Mouse (Mus musculus): ENCODE results near the gene Ppp1r37.

The Ppp1r37 gene

DNA sequence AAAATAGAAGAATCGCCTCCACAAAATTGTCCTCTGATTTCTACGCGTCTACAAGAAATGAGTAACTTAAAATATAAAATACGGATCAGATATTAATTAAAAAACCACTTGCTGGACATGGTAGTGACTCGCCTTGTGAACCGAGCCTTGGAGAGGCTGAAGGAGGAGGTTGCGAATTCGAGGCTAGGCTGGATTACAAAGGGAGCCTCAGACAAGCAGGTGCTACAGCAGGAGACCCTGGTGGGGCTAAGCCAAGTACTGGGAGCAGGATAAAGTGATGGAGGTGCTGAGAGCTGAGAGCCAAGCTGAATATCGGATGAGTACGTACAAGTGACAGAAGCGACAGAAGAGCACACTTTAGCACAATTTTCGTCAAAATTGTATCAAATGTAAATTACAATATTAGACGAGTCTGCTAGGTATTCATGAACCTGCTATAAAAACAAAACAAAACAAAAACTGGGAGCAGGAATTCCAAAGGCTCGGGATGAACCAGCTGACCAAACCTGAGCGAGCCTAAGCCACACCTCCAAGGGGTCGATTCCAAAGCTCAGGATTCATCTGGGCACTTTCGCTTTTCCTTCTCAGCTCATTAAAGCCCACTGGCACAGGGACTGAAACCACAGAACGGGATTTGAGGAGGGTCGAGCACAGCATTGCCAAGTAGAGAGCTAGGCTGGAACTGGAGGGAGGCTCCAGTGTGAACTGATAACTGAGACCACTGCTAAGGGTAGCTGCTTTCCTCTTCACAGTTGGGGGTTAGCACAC lies at the start of gene Ppp1r37:
Gene Ppp1r37 (minus strand): TSS at position 434 of the 768 bp plus-strand sequence.
- CTCF ChIA-PET: interaction anchor here (0.6 to 1.4 kb wide), 3 partner anchors 8 to 55 kb away, joined by 3 to 5 read pairs (median 4); partner anchors contain the start of genes Bloc1s3 and Trappc6a

DNA sequence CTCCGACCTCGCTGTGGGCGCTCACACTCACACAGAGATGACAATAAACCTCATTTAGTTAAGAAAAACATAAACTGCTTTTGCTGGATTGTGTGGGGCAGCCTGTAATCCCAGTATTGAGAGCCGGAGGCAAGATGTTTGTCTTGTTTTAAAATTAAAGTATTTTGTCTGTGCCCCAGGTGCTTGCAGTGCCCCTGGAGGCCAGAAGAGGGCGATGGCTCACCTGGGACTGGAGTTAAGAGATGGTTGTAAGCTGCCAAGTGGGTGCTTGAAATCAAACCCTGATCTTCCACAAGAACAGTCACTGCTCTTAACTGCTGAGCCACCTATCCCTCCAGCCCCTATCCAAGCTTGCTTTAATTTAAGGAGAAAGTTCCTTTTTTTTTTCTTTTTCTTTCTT lies 48.1 kb upstream of the Ppp1r37 start:
- CTCF ChIA-PET: interaction anchor here (0.7 kb wide), 1 partner anchor 54 kb away, joined by 14 read pairs; the partner anchor contains the start of gene Clptm1

- CTCF ChIA-PET: no interaction called here
These were observed 46.9 kb upstream of the Ppp1r37 start for GRCm38 (mm10) chr7:19609641-19610332.

DNA sequence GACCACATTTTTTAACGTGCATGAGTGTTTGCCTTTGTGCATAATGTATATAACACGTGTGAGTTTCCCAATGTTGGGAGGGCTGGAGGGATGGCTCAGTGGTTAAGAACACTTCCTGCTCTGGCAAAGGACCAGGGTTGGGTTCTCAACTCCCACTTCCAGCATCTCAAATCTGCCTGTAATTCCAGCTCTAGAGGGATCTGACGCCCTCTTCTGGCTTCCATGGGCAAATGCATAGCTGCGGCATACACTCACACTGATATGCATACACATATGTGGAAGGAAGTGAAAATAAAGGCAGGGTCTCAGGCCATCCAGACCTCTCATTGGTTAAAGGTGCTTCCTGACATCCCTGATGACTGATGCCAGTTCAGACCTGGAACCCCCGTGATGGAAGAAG lies 44.4 kb upstream of the Ppp1r37 start:
- CTCF ChIA-PET: no interaction called here

DNA sequence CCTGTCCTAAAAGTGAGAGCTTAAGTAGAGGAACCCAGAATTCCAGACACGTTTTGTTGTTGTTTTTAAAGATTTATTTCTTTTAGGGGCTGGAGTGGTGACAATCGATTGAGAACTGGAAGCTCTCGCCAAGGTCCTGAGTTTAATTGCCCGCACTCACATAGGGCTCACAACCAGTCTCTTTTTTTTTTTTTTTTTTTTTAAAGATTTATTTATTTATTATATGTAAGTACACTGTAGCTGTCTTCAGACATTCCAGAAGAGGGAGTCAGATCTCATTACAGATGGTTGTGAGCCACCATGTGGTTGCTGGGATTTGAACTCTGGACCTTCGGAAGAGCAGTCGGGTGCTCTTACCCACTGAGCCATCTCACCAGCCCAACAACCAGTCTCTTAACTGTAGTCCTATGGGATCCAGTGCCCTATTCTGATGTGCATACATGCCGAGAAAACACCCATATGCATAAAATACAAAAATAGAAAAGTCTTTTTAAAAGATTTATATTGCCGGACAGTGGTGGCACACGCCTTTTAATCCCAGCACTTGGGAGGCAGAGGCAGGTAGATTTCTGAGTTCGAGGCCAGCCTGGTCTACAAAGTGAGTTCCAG lies 41.8 kb upstream of the Ppp1r37 start:
- CTCF ChIA-PET: interaction anchor here (0.9 kb wide), 1 partner anchor 65 kb away, joined by 3 read pairs; no protein-coding TSS in a partner anchor

GRCm38 (mm10) chr7:19603849-19604605 lies 41.2 kb upstream of the Ppp1r37 start, which contains the start of gene Clasrp:
Gene Clasrp (minus strand): TSS chr7:19604486.
- CTCF ChIA-PET: interaction anchor here (0.7 kb wide), 1 partner anchor 179 kb away, joined by 3 read pairs; no protein-coding TSS in a partner anchor

GRCm38 (mm10) chr7:19603055-19603454 lies 40.2 kb upstream of the Ppp1r37 start:
- CTCF ChIA-PET: no interaction called here

DNA sequence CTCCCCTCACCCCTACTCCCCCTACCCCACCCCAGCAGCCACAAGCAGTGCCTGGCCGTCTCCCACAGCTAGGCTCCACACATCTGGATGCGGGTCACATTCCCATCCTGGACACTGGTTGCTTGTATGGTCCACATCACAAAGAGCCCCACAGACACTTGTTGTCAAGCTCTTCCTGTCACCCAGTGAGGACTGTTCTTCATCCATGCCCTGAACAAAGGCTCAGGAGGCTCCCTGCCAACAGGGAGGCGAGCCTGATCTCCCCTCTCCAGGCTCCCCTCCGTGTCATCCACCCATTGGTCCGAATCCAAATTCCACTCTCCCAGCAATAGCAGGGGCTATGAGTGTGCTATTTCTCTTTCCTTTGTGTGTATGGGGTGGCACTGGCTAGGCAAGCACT lies 37.7 kb upstream of the Ppp1r37 start:
- CTCF ChIA-PET: interaction anchor here (0.7 kb wide), 1 partner anchor 52 kb away, joined by 4 read pairs; no protein-coding TSS in a partner anchor

GRCm38 (mm10) chr7:19593061-19593730 lies 30.3 kb upstream of the Ppp1r37 start:
- CTCF ChIA-PET: interaction anchor here (0.6 kb wide), 1 partner anchor 75 kb away, joined by 6 read pairs; no protein-coding TSS in a partner anchor

GRCm38 (mm10) chr7:19589917-19590316 lies 27.0 kb upstream of the Ppp1r37 start:
- CTCF ChIA-PET: interaction anchor here (0.5 to 0.8 kb wide), 3 partner anchors 24 to 110 kb away, joined by 3 to 4 read pairs (median 3); no protein-coding TSS in a partner anchor

- CTCF ChIA-PET: interaction anchor here (0.5 to 0.9 kb wide), 2 partner anchors 62 to 111 kb away, joined by 3 to 4 read pairs; no protein-coding TSS in a partner anchor
These were observed 26.3 kb upstream of the Ppp1r37 start for GRCm38 (mm10) chr7:19589207-19589606.

DNA sequence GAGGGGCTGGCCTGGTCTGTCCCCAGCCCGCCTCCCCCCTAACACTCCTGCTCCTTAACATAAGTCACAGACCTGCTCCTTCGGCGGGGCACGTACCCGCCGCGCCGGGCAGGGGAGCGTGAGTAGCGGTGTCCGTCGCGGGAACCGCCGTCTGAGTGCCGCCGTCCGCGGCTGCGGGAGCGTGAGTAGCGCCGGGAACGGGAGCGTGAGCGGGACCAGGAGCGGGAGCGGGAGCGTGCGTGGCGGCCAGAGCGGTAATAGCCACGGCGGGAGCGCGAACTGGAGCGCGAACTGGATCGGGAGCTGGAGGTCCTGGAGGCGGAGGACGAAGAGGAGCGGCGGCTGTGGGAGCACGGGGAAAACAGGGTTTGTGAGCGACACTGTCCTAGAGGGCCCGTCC lies 23.4 kb upstream of the Ppp1r37 start:
- CTCF ChIA-PET: no interaction called here

GRCm38 (mm10) chr7:19580634-19581033 lies 17.8 kb upstream of the Ppp1r37 start:
- CTCF ChIA-PET: no interaction called here

DNA sequence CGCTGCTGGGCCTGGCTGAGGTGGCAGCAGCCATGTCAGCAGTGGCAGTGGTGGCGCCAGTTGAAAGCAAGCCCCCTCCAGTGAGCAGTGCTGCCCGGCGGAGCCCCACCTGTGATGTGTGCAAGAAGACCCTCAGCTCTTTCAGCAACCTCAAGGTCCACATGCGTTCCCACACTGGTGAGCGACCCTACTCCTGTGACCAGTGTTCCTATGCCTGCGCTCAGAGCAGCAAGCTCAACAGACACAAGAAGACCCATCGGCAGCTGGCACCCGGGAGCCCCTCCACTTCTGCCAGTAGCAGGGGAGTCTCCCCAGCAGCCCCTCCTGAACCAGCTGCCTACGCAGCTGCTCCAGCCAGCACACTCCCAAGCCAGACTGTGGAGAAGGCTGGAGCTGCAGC lies 16.9 kb upstream of the Ppp1r37 start:
- CTCF ChIA-PET: no interaction called here

DNA sequence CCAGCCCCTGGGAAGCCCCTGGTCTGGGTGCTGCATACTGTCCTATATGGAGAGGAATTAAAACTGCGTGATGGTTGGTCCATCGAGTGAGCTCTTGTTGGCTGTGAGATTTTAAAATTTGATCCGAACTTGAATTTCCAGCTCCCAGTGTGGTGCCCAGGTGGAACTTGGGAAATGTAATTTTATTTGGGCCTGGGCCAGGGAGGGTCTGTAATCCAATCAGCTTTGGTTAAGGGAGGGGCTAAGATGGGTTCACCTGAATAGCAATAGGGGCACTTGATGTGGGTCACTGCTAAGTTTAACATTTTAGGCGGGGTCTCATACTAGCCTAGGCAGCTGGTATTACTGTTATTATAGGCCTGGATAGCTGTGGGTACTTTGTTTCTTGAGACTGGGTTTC lies 15.6 kb upstream of the Ppp1r37 start:
- CTCF ChIA-PET: interaction anchor here (0.9 kb wide), 1 partner anchor 70 kb away, joined by 4 read pairs; no protein-coding TSS in a partner anchor

DNA sequence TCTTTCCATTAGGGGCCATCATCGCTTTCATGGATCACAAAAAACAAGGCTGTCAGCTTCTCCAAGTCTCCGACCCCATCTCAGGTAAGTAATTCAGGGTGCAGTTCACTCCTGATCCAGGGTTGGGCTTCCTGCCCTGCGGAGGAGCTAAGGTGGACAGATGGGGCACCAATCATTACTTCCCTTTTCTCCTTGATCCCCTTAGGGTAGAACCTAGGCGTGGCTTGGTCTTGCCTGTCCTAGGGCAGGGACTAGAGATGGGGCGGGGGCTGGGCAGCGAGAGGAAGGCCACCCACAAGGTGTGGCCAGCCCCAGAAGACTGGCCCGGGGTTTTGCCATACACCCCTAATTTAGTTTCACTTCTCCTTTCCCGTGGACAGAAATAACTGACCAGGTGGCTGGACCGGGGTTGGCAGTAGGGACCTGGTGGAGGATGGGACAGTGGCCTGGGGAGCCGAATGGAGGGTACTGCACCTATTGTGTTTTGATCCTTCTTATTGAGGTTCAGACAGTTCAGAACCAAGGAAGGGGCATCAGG lies 15.1 kb upstream of the Ppp1r37 start:
- CTCF ChIA-PET: no interaction called here

DNA sequence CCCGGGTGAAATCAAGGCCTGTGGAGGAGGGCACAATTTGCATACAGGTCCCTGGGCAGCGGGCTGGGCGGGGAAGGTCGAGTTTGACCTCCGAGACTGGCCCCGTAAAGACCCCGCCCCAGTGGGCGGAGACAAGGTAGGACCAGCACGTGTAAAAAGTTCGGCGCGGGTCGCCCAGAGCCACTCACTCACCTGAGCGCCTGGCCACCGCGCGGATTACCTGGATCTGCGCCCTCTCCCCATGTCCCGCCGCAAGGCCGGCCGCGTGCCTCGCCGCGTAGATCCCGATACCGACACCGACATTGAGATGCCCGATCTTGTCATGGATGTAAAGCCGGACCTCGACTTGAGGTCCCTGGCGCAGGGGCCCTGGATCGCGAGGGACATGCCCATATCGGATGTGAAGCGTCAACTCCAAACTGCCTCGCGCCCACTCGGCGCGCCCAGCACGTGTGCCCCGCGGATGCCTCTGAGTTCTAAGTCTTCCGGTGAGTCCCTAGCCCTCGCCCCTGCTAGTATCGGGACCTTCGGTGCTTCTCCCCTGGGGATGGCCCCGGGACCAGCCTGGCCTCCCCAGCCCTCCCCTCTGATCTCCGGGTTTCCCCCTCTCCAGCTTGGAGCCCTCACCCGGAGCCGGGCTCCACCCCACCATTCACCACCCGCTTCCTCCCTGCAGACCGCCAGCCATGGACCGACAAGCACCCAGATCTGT lies 14.4 kb upstream of the Ppp1r37 start, which contains the start of the genes Zfp296 and Gemin7:
Gene Zfp296 (plus strand): TSS at position 147 of the 712 bp plus-strand sequence.
Gene Gemin7 (minus strand): TSS at position 455 of the 712 bp plus-strand sequence.
- CTCF ChIA-PET: no interaction called here

DNA sequence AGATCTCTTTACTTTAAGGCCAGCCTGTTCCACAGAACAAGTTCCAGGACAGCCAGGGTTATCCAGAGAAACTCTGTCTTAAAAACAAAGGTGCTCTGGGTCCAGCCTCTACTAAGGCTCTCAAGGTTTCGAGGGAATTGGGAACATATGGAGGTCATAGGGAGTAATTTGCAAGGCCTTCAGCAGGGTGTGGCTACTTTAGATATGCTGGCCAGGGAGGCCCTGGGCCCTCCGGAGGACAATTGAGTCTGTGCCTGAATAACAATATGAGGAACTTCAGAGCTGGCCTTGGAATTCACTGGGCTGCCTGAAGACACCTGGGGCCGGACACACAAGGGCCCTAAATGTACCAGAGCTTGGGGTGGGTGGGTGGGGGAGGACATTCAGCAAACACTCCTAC lies 12.7 kb upstream of the Ppp1r37 start:
- CTCF ChIA-PET: no interaction called here

- CTCF ChIA-PET: no interaction called here
These were observed 10.9 kb upstream of the Ppp1r37 start for GRCm38 (mm10) chr7:19573776-19574140.
